Mouse (Mus musculus) lung, postnatal 0 days (tissue): ENCODE results near the gene Zdhhc14.

Experiments
- CTCF ChIP-seq: IDR thresholded peaks from 2 replicates; pipeline ENCODE4 v1.5.1; 2016; ENCODE audit warnings: antibody characterized with exemption, mild to moderate bottlenecking
- EP300 ChIP-seq: IDR thresholded peaks from 2 replicates; pipeline ENCODE4 v1.6.1; 2016; ENCODE audit warnings: antibody characterized with exemption, mild to moderate bottlenecking, control low read depth

DNA sequence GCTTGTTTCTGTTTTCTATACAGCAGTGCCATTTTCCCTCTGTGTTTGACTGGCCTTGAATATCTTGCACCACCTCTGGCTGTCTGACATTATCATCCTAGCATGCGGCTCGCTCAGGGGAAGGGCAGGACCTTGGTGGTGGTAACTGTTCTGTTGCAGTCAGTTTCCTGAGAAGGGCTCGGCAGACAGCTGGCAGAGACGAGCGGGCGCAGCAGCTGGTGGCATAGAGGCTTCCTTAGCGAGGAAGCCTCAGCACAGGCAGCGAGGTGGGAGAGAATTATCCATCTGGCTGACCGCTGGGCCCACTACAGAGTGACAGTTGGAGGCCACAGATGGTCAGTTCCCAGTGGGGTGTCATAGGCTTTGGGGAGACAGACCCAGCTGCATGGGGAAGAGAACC is 18.2 kb downstream of the Zdhhc14 start:
- TF ChIP-seq CTCF (no peak), EP300 (no peak)
